Mouse (Mus musculus): Measurements from ENCODE around the gene March1. TPM values are rescaled to one million over a fixed set of nuclear protein-coding genes. Genes with fewer than 3 reads are reported as not detected.
"Not testable (repeated sequence)": the region's sequence is repeated elsewhere in the genome, so short reads cannot be mapped to it uniquely, and the experiment has no call there.

Gene March1
- polyA plus RNA-seq, 1 experiment from 2014 or later = 42.9 TPM

DNA sequence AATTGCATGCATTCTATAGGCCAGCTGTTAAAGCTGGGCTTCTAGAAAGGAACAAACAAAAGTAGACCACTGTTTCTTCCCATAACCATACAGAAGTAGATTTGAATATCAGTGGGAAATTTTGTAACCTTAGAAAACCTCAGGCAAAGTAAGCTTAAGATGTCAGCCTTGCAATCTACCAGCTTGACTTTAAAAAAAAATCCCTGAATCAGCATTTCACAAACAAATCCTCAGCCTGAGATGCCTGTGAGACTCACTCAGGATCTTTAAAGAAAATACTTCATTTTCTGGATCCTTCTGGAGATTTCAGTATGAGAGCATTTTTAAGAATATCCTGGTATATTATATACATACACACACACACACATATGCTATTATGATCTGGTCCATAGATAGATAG lies 780.1 kb downstream of the March1 start:
- no peak overlapping the region for H3K4me2 ChIP-seq
- H3K4me1 ChIP-seq = no peaks in the 10 kb centered on the region
- no peaks in the 10 kb centered on the region for H3K36me3 ChIP-seq
- H3K9ac ChIP-seq (replicated peaks) = no peak overlapping the region
- H3K27me3 ChIP-seq (replicated peaks) = no peaks in the 10 kb centered on the region
- H3K9me3 ChIP-seq (replicated peaks) = no peaks in the 10 kb centered on the region
- no peak overlapping the region for H3K27ac ChIP-seq (replicated peaks)
- no peak overlapping the region for H3K4me3 ChIP-seq (replicated peaks)
- ATAC-seq (ENCODE audit: low FRiP score) = no peak

DNA sequence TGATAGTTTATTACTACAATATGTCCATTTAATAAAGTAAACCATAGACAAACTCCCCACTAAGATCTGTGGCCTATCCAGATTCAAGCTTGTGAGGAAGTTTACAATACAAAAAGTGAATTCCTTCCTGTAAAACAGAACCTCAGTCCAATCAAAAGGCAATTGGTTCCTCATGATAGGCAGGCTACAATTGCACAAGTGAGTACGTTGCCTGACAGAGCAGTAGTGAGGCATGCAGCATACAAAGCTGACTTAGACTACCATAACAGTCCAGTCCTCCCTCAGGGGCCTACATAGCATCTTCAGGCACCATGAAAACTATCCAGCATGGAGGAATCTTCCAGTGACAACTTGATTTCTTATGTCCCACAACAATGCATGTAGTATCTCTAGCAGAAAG lies 782.4 kb downstream of the March1 start:
- WGBS = 90% methylated on average over 1 of the region's 1 CpGs
- no peak overlapping the region for H3K4me2 ChIP-seq
- no peak for ATAC-seq (ENCODE audit: low FRiP score)
- no peaks in the 10 kb centered on the region for H3K9me3 ChIP-seq (replicated peaks)
- no peak overlapping the region for H3K27ac ChIP-seq (replicated peaks)
- no peak overlapping the region for H3K4me3 ChIP-seq (replicated peaks)
- H3K27me3 ChIP-seq (replicated peaks) = no peaks in the 10 kb centered on the region
- no peaks in the 10 kb centered on the region for H3K4me1 ChIP-seq
- H3K36me3 ChIP-seq = no peaks in the 10 kb centered on the region
- H3K9ac ChIP-seq (replicated peaks) = no peak overlapping the region

DNA sequence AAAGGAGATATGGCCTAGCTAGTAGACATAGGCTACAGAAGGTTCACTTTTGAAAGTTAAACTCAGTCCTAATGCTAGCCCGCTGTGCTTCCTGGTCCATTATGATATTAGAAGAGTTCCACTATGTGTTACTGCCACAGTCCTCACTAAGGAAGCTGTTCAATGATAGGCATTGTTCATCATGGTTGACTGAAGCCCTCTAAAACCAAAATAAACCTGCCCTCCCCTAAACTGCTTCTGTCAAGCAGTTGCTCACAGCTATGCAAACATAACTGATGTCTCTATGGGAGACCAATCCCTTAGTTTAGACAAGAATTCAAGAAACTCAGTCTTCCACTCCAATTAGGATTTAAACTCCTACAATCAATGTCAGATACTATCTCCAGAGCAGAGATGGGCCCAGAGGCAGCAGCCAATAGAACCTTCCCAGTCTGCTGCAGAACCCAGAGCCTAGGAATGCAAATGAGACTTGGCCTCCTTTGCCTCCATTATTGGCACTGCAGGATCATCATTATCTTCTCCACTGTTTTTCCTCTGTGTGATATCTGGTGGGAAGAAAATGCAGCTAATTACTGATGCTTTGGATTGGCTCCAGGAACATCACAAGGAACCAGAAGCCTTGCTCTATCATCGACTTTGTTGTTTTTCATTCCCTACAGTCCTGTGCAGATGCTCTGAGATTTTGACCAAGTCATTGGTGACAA lies 787.2 kb downstream of the March1 start:
- ATAC-seq (ENCODE audit: low FRiP score) = no peak
- no peaks in the 10 kb centered on the region for H3K27me3 ChIP-seq (replicated peaks)
- 77% methylated on average over 2 of the region's 2 CpGs for WGBS
- no peak overlapping the region for H3K4me3 ChIP-seq (replicated peaks)
- H3K36me3 ChIP-seq = no peaks in the 10 kb centered on the region
- no peak overlapping the region for H3K4me2 ChIP-seq
- no peaks in the 10 kb centered on the region for H3K4me1 ChIP-seq
- no peaks in the 10 kb centered on the region for H3K9me3 ChIP-seq (replicated peaks)
- no peak overlapping the region for H3K27ac ChIP-seq (replicated peaks)
- H3K9ac ChIP-seq (replicated peaks) = no peak overlapping the region

DNA sequence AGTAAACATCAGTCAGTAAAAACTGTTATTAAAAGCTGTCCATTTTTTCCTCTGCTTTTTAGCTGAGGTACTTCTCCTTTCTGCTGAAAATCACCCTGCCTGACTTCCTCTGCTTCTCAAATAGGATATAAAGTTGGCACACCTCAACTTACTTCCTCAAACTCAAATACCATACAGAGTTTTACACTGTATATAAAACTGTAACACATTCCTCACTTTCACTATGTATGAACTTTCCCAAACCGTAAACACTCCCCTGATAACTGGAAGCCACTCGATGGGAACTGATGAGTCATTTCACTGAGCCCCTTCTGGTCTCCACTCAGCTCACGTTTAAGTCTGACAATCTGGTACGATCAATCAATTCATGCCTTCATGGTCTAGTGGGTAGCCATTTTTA lies 788.1 kb downstream of the March1 start:
- not testable (repeated sequence) for ATAC-seq (ENCODE audit: low FRiP score); H3K9ac ChIP-seq (replicated peaks); H3K36me3 ChIP-seq; H3K4me2 ChIP-seq; H3K9me3 ChIP-seq (replicated peaks); H3K4me1 ChIP-seq; H3K27me3 ChIP-seq (replicated peaks); H3K27ac ChIP-seq (replicated peaks); H3K4me3 ChIP-seq (replicated peaks)
- 67% methylated on average over 4 of the region's 4 CpGs for WGBS

DNA sequence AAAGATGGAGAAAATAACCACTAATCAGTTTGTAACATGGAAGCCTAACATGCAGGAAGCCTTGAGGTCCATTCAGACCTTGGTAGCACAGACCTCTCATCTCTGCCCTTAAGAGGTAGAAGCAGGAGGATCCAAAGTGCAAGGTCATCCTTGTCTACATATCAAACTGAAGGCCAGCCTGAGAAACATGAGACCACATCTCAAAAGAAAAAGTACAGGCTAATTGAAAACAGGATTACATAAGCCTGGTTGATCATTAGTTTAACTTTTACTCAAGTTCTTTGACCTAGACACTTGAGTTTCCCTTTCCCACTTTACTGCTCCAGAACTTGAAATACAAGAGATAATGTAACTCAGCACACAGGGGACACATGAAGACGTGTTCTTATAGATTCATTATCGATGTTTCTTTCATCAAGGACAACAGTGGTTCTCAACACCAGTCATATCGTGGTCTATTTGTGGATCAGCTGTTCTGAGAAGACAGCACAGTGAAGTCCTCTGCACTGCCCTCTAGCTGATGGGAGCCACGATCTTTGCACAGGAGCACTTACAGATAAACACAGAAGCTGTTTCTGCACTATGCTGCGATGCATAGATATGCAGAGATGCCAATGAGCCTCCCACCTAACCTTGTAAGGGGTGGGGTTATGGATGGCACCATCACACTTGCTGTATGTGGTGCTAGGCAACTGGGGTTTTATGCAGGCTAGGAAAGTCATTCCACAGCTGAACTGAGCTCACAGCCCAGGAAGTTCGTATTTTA lies 789.1 kb downstream of the March1 start:
- no peaks in the 10 kb centered on the region for H3K4me1 ChIP-seq
- H3K4me2 ChIP-seq = no peak overlapping the region
- H3K36me3 ChIP-seq = no peaks in the 10 kb centered on the region
- H3K9ac ChIP-seq (replicated peaks) = no peak overlapping the region
- no peak for ATAC-seq (ENCODE audit: low FRiP score)
- no peaks in the 10 kb centered on the region for H3K27me3 ChIP-seq (replicated peaks)
- WGBS = 87% methylated on average over 6 of the region's 6 CpGs
- H3K27ac ChIP-seq (replicated peaks) = no peak overlapping the region
- H3K9me3 ChIP-seq (replicated peaks) = no peaks in the 10 kb centered on the region
- no peak overlapping the region for H3K4me3 ChIP-seq (replicated peaks)

DNA sequence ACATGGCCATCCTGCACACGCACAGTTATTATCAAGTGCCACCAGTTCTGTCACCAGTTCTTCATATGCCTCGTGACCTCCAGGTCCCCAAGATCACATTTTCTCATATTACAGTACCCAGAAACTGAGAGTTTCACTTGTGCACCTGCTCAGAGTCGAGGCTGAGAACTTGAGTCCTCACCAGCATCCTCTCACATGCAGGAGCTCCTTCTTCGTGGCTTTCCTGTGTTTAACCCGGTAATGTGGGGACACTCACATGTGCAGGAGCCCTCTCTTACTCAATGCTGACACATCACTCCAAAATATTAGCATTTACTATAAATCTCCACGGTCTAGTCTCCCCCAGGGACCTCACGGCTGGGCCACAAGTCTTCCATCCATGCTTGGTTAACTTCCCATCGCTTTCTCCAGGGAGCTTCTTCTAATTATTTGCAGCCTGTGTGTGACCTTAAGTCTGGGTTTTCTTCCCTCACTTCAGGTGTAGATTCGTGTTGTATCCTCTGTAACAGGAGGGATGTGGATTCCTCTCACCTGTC lies 792.4 kb downstream of the March1 start:
- Histone ChIP-seq H3K36me3 (no peaks in the 10 kb centered on the region), H3K27ac (replicated peaks) (no peak overlapping the region), H3K4me1 (no peaks in the 10 kb centered on the region), H3K9ac (replicated peaks) (no peak overlapping the region), H3K9me3 (replicated peaks) (no peaks in the 10 kb centered on the region), H3K4me2 (no peak overlapping the region), H3K4me3 (replicated peaks) (no peak overlapping the region), H3K27me3 (replicated peaks) (no peaks in the 10 kb centered on the region)
- no peak for ATAC-seq (ENCODE audit: low FRiP score)
- WGBS = 83% methylated on average over 9 of the region's 9 CpGs

DNA sequence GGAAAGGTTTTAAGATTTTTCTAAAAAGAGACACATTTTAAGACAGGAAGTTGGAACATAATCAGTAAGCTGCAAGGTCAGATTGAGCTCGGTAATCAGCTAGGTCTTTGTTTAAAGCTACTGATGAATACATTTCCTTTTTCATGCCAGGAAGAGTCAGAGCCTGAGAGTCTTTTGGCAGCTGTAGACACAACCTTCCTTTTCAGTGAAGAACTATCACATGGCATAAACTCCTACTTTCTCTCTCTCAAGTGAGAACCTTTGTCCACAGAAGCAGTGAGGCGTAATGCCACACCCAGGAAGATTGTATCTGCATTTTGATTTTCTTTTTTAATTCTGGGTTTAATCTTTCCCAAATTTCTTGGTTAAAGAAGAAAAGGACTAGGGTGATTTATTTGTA lies 795.4 kb downstream of the March1 start:
- Histone ChIP-seq H3K36me3 (no peaks in the 10 kb centered on the region), H3K27ac (replicated peaks) (no peak overlapping the region), H3K4me2 (no peak overlapping the region), H3K27me3 (replicated peaks) (no peaks in the 10 kb centered on the region), H3K9ac (replicated peaks) (no peak overlapping the region), H3K9me3 (replicated peaks) (no peaks in the 10 kb centered on the region), H3K4me1 (no peaks in the 10 kb centered on the region), H3K4me3 (replicated peaks) (no peak overlapping the region)
- WGBS = 71% methylated on average over 2 of the region's 2 CpGs
- no peak for ATAC-seq (ENCODE audit: low FRiP score)

DNA sequence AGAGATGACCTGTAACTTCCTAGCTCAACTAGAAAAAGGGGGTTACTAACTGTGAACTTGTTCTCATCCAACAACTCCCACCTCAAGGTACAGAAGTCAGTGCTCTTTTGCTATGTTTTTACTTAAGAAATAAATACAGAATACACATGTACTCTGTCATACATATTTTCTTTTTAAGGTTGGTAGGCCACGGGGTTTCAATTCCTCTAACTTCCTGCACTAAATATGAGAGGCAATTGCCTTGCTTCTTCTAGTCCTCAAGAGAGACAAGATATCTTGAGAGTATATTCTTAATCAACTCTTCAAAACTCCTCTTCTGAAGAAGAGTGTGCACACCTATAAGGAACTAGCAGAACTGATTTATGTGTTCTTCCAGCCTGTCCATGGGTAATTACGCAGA lies 797.5 kb downstream of the March1 start:
- no peak for ATAC-seq (ENCODE audit: low FRiP score)

DNA sequence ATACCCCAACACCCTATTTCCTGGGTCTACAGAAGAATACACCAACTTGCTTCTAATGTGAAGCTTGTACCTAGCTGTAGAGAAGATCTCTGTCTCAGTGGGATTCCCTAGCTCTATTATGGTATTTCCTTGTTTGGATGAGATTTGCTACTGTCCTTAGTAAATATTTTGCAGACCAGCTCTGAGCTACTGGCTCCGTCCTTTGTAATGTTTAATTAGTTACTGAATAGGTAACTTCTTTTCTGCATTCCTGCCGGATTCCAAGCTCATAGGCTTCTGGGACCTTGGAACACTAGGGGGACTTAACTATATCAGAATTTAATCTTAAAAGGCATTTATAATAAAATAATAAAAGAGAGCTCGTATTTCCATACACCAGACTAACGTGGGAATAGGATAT lies 799.9 kb downstream of the March1 start:
- not testable (repeated sequence) for H3K9me3 ChIP-seq (replicated peaks); H3K4me1 ChIP-seq; H3K36me3 ChIP-seq; H3K27ac ChIP-seq (replicated peaks); H3K9ac ChIP-seq (replicated peaks); H3K4me2 ChIP-seq; ATAC-seq (ENCODE audit: low FRiP score); H3K27me3 ChIP-seq (replicated peaks); H3K4me3 ChIP-seq (replicated peaks)
- 92% methylated on average over 4 of the region's 4 CpGs for WGBS

More for the DNA sequence above, 797.5 kb downstream of the March1 start:
- Histone ChIP-seq H3K4me1 (no peaks in the 10 kb centered on the region), H3K9ac (replicated peaks) (no peak overlapping the region), H3K4me3 (replicated peaks) (no peak overlapping the region), H3K27me3 (replicated peaks) (no peaks in the 10 kb centered on the region), H3K27ac (replicated peaks) (no peak overlapping the region), H3K9me3 (replicated peaks) (no peaks in the 10 kb centered on the region), H3K4me2 (no peak overlapping the region), H3K36me3 (no peaks in the 10 kb centered on the region)
- WGBS = 91% methylated on average over 2 of the region's 2 CpGs

DNA sequence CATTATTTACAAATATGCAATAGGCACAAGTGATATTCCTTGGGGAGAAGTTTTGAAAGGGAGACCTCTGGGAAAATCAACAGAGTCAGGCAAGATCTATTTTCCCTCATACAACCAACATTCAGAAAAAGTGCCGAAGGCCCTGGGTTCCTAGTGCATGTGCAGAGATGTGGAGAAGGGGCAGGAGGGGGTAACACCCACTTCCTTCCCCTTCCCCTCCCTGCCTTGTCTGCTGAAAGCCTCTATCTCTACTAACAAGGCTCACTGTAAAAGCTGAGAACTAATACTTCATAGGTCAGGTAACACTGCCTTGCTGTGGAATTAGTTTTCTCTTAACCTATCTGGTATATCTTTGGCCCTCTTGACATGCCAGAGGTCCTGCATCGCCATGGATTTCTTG lies 812.9 kb downstream of the March1 start:
- WGBS = 90% methylated on average over 2 of the region's 2 CpGs
- Histone ChIP-seq H3K36me3 (no peaks in the 10 kb centered on the region), H3K27me3 (replicated peaks) (no peaks in the 10 kb centered on the region), H3K4me1 (no peaks in the 10 kb centered on the region), H3K27ac (replicated peaks) (no peak overlapping the region), H3K4me2 (no peak overlapping the region), H3K4me3 (replicated peaks) (no peak overlapping the region), H3K9me3 (replicated peaks) (no peaks in the 10 kb centered on the region), H3K9ac (replicated peaks) (no peak overlapping the region)
- no peak for ATAC-seq (ENCODE audit: low FRiP score)

DNA sequence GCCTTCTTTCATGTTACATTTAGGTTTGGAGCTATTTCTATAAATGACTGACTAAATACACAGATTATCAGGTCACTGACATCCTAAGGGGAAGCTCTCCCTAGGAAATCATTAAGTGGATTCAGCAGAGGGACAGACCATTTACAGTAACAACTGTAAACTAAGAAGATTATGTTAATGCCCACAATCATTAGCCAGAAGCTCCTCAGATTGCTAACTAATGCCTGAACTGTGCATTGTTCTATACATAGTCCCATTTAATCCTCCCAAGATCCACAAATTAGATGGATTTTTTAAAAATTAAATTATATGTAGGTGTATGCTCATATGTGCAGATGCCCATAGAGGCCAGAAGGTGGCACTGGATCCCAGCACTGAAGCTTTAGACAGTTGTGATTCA lies 815.9 kb downstream of the March1 start:
- Histone ChIP-seq H3K4me3 (replicated peaks) (no peak overlapping the region), H3K9me3 (replicated peaks) (no peaks in the 10 kb centered on the region), H3K4me2 (no peak overlapping the region), H3K36me3 (no peaks in the 10 kb centered on the region), H3K27me3 (replicated peaks) (no peaks in the 10 kb centered on the region), H3K9ac (replicated peaks) (no peak overlapping the region), H3K27ac (replicated peaks) (no peak overlapping the region), H3K4me1 (no peaks in the 10 kb centered on the region)
- no peak for ATAC-seq (ENCODE audit: low FRiP score)

DNA sequence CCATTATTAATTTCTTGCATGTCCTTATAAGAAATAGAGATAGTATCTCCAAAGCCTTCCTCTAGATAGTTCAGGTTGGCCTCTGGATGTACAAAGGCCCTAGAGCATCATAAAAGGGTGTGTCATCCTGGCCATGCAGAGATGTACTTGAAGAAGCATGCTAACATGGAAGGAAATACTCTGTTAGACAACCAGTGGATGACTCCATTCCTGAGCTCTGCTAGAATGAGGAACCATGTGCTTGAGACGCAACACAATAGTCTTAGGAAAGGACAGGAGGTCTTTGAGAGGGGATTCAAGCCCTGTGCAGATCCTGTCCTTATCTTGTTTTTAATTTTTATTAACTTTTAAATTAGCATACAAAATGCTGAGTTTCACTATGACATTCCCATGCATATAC lies 819.1 kb downstream of the March1 start:
- WGBS = 95% methylated on average over 1 of the region's 1 CpGs
- Histone ChIP-seq H3K36me3 (no peaks in the 10 kb centered on the region), H3K4me1 (no peaks in the 10 kb centered on the region), H3K27ac (replicated peaks) (no peak overlapping the region), H3K4me2 (no peak overlapping the region), H3K9me3 (replicated peaks) (no peaks in the 10 kb centered on the region), H3K9ac (replicated peaks) (no peak overlapping the region), H3K27me3 (replicated peaks) (no peaks in the 10 kb centered on the region), H3K4me3 (replicated peaks) (no peak overlapping the region)
- no peak for ATAC-seq (ENCODE audit: low FRiP score)

Measured in neural tube, embryonic 15.5 days (tissue).